Comparison of ENCODE assay signal across 14 mouse cellular contexts in genomic region chr9:101053279-101053678, GRCm38 (mm10).
"Had no signal": no experiment of that assay in that cellular context is flagged by ENCODE, and none has a peak within 500 bp of the region (broad histone marks: within the 10 kb centered on the region; RNA-seq: fewer than 3 reads in every experiment).

No protein-coding gene starts in this region.

- H3K27ac ChIP-seq: limb, embryonic 10.5 days; liver, embryonic 15.5 days; macrophage; midbrain, embryonic 12.5 days; stomach, embryonic 15.5 days had no signal

- H3K9me3 ChIP-seq: limb, embryonic 10.5 days; liver, embryonic 15.5 days; megakaryocyte, embryonic 14.5 days; midbrain, embryonic 12.5 days; stomach, embryonic 15.5 days had no signal

- H3K27me3 ChIP-seq: liver, embryonic 15.5 days; megakaryocyte, embryonic 14.5 days; midbrain, embryonic 12.5 days; stomach, embryonic 15.5 days had no signal

- H3K4me1 ChIP-seq: limb, embryonic 10.5 days; liver, embryonic 15.5 days; megakaryocyte, embryonic 14.5 days; midbrain, embryonic 12.5 days; stomach, embryonic 15.5 days had no signal

- ATAC-seq: lung, postnatal 0 days; midbrain, embryonic 16.5 days had no signal

- H3K4me3 ChIP-seq: limb, embryonic 10.5 days; liver, embryonic 15.5 days; megakaryocyte, embryonic 14.5 days; midbrain, embryonic 12.5 days; stomach, embryonic 15.5 days had no signal

- DNase-seq: kidney, adult 8-10 months; kidney, postnatal 25 days; lung, adult 2 months; spleen, adult 18-20 months; thymus, postnatal 14 days had no signal

- H3K9ac ChIP-seq: liver, embryonic 15.5 days; midbrain, embryonic 12.5 days; stomach, embryonic 15.5 days had no signal

- H3K4me2 ChIP-seq: liver, embryonic 11.5 days; liver, embryonic 15.5 days; midbrain, embryonic 12.5 days; stomach, embryonic 15.5 days had no signal

- H3K36me3 ChIP-seq: limb, embryonic 10.5 days; liver, embryonic 15.5 days; midbrain, embryonic 12.5 days; stomach, embryonic 15.5 days had no signal
